13 mouse cellular contexts compared by ENCODE assay signal in the genomic region with DNA sequence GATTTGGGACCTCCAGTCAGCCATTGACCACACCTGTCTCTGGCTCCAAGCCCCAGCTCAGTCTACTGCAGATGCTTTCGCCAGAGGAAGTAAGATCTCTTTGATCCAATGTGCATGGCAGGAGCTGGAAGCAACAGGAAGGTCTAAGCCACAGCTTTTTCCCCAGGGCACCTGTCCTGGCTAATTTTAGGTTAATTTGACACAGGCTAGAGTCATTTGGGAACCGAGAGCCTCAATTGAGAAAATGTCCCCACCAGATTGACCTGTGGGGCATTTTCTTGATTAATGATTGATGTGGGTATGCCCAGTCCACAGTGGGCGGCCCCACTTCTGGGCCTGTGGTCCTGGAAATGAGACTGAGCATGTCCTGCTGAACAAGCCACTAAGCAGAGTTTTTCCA.
"Had no signal": no experiment of that assay in that cellular context is flagged by ENCODE, and none has a peak within 500 bp of the region (broad histone marks: within the 10 kb centered on the region; RNA-seq: fewer than 3 reads in every experiment).

No protein-coding gene starts in this region.

- ATAC-seq: intestine, embryonic 15.5 days; liver, postnatal 0 days had no signal

- H3K27ac ChIP-seq: intestine, embryonic 15.5 days; layer of hippocampus, adult 2 months; liver, embryonic 13.5 days; lung, embryonic 15.5 days; macrophage; midbrain, embryonic 12.5 days; stomach, embryonic 15.5 days had no signal

- H3K4me2 ChIP-seq: intestine, embryonic 15.5 days; liver, embryonic 13.5 days; lung, embryonic 15.5 days; midbrain, embryonic 12.5 days; stomach, embryonic 15.5 days had no signal

- DNase-seq: kidney, postnatal 4 days; liver, embryonic 13.5 days; liver, postnatal 0 days; lung, postnatal 14 days; right cerebral cortex, postnatal 14 days; thymus, postnatal 4 days had no signal

- H3K9ac ChIP-seq: intestine, embryonic 15.5 days; liver, embryonic 13.5 days; liver, postnatal 0 days; lung, embryonic 15.5 days; midbrain, embryonic 12.5 days; stomach, embryonic 15.5 days had no signal

- H3K27me3 ChIP-seq: intestine, embryonic 15.5 days; liver, embryonic 13.5 days; lung, embryonic 15.5 days; midbrain, embryonic 12.5 days; stomach, embryonic 15.5 days had no signal

- H3K36me3 ChIP-seq: intestine, embryonic 15.5 days; liver, embryonic 13.5 days; lung, embryonic 15.5 days; midbrain, embryonic 12.5 days; stomach, embryonic 15.5 days had no signal

- H3K4me1 ChIP-seq: intestine, embryonic 15.5 days; liver, embryonic 13.5 days had no signal

- H3K4me3 ChIP-seq: intestine, embryonic 15.5 days; layer of hippocampus, adult 2 months; liver, embryonic 13.5 days; lung, embryonic 15.5 days; megakaryocyte, embryonic 14.5 days; midbrain, embryonic 12.5 days; stomach, embryonic 15.5 days had no signal

- H3K9me3 ChIP-seq: intestine, embryonic 15.5 days; liver, embryonic 13.5 days; lung, embryonic 15.5 days; midbrain, embryonic 12.5 days; stomach, embryonic 15.5 days had no signal
